Mouse (Mus musculus) hindlimb bud, embryonic 11.5 days (tissue): ENCODE data around the gene Arl6ip4.

Source experiments
- DNase-seq: peaks from one replicate; pipeline ENCODE4 v3.0.0-alpha.2; 2012; ENCODE audit warnings: low read depth, low spot score; ENCODE audit errors: extremely low spot score

Arl6ip4 gene

DNA sequence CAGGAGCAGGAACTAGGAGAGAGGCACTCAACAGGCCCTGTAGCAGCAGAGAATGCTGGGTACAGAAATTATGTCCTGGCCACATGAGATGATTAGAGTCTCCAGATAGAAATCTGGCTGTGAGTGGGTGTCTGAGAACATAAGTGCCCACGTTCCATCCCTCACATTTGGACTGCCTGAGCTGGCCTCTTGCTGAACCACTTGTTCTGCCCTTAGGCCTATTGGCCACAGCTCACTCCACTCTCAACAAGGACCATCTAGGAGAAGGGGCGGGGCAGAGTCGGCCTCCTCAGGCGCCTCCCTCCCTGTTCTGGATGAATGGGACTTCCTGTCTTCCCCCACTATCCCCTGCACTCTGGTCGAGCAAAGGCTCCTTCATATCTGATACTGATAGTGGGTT, 33.1 kb downstream of the Arl6ip4 start:
- DNase-seq = no peak

DNA sequence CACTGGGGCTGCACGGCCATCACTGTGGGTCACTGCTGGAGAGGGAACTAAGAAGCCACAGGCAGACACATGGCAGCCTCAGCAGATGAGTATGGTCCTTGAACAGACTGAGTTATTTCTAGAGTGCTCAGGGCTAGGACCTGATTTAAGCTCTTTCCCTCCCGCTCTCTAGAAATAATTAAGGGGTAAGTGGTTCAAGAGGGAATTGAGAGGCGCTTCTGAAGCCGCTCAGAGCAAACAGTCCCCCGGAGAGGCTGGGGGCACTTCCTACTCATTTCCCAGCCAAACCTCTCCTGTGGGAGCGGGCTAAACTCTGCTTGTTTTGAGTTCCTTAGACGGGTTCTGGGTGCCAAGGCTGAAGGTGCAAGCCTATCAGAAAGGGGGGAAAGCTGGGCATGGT, 35.0 kb downstream of the Arl6ip4 start:
- DNase-seq = no peak

DNA sequence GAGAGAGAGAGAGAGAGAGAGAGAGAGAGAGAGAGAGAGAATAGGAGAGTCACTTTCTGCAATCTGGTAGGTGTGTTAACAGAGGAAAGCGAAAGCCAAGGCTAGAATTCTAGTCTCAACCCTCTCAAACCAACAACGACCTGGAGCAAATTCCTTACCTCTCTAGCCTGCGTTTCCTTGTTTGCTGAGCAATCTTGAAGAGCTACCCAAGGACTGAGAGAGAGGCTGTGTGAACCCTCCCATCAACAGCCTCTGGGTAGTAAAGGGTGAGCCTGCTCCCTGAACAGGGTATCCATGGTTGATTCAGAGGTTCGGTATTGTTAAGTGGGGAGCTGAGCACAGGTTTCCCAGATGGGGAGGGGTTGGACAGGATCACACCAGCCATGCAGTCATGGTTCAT, 36.8 kb downstream of the Arl6ip4 start:
- no peak for DNase-seq

DNA sequence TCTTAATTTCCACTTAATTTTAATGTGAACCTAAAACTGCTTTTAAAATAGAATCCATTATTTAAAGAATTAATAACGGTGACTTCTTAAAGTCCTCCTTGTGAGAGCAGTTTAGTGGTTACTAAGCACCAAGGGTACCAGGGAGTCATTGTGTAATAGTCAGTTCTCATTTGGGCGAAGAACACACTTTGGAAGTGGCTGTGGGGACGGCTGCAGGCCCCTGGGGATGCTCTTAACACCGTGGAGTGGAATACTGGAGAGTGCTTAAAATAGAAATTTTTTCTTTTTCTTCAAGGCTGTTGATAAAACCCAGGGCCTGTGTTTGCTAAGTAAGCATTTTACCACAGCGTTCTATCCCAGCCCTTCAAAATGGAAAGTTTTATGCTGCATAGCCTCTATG, 40.1 kb downstream of the Arl6ip4 start:
- DNase-seq = no peak

DNA sequence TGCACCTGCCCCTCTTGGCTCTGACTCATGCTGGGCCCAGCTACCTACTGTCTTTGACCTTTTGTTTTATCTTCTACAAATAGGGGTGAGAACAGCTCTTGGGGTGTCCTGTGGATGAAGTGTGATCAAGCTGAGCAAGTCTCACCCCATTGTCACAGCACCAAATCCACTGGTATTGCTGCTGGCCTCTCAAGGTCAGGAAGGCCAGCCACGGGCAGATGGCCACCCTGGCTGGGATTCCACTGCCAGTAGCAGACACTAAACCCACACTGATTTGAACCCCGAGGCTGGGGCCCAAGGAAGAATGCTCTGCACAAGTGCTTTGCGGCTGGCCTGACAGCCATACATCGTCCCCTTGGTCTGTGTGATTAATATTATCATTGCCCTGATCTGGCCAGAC, 42.4 kb downstream of the Arl6ip4 start:
- DNase-seq = no peak

DNA sequence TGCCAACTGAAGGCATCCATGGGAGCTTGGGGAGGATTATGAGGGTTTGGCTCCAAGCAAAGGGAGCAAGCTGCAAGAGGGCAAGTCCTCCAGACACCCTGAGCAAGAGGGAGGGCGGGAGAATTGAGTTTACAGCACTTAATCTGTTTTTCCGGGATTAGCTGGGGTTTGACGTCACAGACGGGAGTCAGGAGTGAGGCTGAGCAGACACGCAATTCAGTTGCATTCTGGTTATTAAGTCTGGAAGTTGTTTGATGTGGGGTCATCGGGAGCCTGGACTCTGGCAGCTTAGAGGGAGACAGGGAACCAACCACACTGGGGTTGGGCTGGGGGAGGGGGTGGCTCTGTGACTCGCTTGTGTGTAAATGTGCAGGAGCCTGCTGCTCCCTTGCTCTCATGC, 43.6 kb downstream of the Arl6ip4 start:
- no peak for DNase-seq

DNA sequence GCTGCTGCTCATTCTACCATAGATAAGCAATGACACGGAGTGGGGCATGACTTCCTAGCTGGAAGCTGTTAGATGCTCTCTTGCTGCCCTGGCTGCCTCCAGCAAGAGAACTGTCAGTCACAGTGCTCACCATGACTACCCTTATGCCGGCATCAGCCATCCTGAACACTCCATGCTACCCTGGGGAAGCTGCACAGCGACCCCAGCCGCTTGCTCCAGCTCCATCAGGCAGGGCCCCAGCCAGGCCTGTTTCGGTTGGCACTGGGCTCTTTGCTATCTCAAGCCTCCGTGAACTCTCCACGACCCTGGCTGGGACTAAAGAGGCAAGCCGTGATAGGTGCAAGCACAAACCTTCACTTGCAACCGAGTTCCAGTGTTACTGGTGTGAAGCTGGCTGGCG, 45.9 kb downstream of the Arl6ip4 start:
- no peak for DNase-seq

DNA sequence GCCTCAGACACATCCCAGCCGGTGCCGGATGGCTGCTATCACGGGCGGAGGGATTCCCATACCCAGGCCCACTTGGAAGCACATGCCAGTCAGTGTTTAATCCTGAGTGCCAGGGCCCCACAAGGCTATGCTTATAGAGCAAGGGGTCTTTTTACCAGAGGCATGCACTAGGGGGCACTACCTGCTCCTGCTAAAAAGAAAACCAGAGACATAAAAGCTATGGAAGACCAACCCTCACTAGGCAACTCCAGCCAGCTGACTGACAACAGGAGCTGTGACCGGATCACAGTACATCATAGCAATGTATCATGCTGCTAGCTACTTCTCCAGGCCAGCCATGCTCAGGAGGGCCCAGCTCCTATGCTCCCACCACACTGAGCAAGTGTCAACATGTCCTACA, 46.7 kb downstream of the Arl6ip4 start:
- no peak for DNase-seq

DNA sequence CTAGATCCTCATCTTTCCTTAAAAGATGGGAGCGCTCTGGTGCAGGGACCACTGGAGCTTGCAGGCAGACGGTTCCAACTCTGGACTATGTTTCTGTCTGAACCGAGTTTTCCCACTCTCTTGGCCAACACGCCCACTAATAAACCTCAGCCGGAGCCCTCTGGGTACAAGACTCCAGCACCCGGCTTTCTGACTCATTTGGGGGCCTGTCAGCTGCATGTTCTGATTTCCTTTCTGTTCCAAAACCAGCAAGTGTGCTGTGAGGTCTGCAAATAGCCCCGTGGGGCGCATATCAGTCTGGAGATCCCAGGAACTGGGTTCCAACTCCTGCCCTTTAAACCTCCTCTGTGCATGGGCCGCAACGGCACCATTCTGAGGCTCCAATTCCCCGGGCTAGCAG, 47.6 kb downstream of the Arl6ip4 start:
- DNase-seq = no peak

DNA sequence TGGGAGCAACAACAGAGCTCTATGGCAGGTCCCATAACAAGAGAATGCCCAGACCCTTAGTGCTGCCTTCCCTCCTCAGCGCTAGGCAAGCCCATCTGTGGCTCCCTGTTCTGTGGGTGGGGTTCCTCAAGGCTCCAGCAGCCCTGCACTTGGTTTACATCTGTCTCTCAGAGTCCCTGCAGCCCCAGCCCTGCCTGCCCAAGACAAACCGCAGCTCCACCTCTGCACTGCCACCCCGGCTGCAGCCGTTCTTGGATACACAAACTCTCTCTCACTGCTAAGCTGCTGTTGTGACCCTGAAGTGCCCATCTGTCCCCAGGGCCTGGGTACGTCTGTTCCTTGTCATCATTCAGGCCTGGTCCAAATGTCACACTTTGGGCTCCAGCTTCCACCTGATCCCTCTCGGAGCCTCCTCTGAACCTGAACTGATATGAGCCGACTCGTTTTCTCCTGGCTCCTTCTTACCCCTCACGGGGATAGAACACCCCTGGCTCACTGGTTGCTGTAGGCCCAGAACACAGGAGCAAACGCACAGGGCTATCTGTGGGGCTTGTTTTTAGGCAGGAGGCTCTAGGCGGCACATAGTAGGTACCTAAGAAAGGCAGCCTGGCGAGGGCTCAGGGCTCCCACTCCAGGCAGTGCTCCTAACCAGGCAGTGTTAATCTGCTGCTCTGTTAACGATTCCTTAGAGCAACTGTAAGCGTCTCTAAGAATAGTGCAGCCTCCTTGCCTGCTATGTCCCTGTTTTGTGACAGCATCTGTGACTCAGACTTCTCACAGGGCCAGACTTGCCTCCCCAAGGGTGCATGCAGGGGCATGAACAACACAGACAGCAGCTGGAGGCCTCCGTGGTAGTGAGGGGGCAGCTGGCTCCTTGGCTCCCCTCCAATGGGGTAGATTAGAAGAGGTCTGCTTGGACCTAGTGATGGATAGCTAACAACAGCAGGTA, 50.0 kb downstream of the Arl6ip4 start:
- no peak for DNase-seq

DNA sequence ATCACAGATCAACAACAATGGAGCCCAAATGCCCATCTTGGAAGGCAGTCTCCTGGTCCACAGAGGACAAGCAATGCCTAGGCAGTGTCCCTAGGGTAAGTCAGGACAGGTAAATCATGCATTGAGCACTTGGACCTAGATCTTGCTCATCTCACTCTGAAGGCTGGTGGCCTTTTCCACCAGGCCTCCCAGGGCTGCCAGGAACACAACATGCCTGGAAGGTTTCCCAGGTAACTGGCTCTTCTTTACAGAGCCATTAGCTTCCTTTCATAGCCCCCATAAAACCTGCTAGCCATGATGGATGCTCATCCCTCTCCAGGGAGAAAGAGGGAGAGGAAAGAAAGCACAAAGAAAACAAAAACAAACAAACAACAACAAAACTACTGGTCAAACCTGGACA, 50.9 kb downstream of the Arl6ip4 start:
- no peak for DNase-seq

DNA sequence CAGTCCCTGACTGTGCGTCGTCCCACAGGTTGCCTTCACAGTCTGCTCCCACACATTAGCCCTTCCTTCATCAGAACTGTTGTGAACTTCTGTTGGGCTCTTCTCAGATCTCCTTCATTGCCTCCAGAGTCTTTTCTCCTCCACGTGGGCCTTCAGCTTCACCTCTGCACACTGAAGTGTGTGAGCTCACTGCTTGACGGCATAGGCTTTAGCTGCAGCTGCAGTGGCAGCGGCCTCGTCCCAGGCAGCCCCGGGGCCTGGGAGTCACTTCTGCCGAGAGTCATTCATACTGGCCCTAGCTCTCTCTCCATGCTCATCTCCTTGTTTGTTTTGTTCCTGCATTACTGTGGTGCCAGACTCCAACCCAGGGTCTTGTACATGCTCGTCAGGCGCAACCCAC, 51.7 kb downstream of the Arl6ip4 start:
- DNase-seq = no peak
